Mouse (Mus musculus) kidney, embryonic 16.5 days (tissue): ENCODE results near the gene Gm20388. TPM values are rescaled to one million over a fixed set of nuclear protein-coding genes. Genes with fewer than 3 reads are reported as not detected.

Experiments
- ATAC-seq: fragments of 200-750 bp; cut with Nextera tagmentation; 2 replicates; pipeline ENCODE4 v1.8.0; 2017; ENCODE audit warnings: moderate TSS enrichment; ENCODE audit not compliant: low FRiP score, low TSS enrichment
- H3K27ac ChIP-seq: fragments of 300-500 bp; sonication (generic); 2 replicates; pipeline ENCODE4 v1.5.1; 2014; ENCODE audit warnings: low read length
- H3K27me3 ChIP-seq: fragments of 300-500 bp; sonication (generic); 2 replicates; pipeline ENCODE4 v1.6.1; 2014; ENCODE audit warnings: low read length, control low read depth, mixed read lengths; ENCODE audit not compliant: insufficient read depth
- H3K36me3 ChIP-seq: fragments of 300-500 bp; sonication (generic); 2 replicates; pipeline ENCODE4 v1.6.1; 2014; ENCODE audit warnings: low read length, control low read depth, mixed read lengths; ENCODE audit not compliant: insufficient read depth
- H3K4me1 ChIP-seq: fragments of 300-500 bp; sonication (generic); 2 replicates; pipeline ENCODE4 v1.6.1; 2014; ENCODE audit warnings: low read length, control low read depth, mixed read lengths; ENCODE audit not compliant: insufficient read depth
- H3K4me2 ChIP-seq: fragments of 300-500 bp; sonication (generic); replicated peaks from 2 replicates; pipeline ENCODE4 v1.6.1; 2014; ENCODE audit warnings: low read depth, low read length
- H3K4me3 ChIP-seq: fragments of 300-500 bp; sonication (generic); 2 replicates; pipeline ENCODE4 v1.5.1; 2014; ENCODE audit warnings: mild to moderate bottlenecking, low read length
- H3K9ac ChIP-seq: fragments of 300-500 bp; sonication (generic); replicated peaks from 2 replicates; pipeline ENCODE4 v1.6.1; 2014; ENCODE audit warnings: low read length
- H3K9me3 ChIP-seq: fragments of 300-500 bp; sonication (generic); 2 replicates; pipeline ENCODE4 v1.6.1; 2016; ENCODE audit warnings: low read length, control low read depth
- whole genome bisulfite sequencing: fragments of 180-500 bp; shearing (Covaris S2); extraction: QIAGEN DNeasy Blood & Tissue Kit; methylation state at CpG from one replicate; pipeline ENCODE4 v1.1.7; 2014; 5-methylcytosine and 5-hydroxymethylcytosine counted together
- polyA plus RNA-seq: library from polyadenylated mRNA; unstranded; fragments of >200 nt; fragmentation: Nextera tagmentation; extraction: Ambion mirVana; gene quantifications from 2 replicates; pipeline ENCODE4 v1.2.1, GENCODE M21; 2015

The Gm20388 gene
- polyA plus RNA-seq, 1 experiment from 2014 or later: 7.7 TPM

GRCm38 (mm10) chr8:124080467-124081326 lies 4170.1 kb downstream of the Gm20388 start:
- 67% methylated on average over 21 of the region's 21 CpGs for WGBS
- no peak overlapping the region for H3K9ac ChIP-seq
- ATAC-seq: no peak

GRCm38 (mm10) chr8:124082616-124083015 lies 4172.0 kb downstream of the Gm20388 start:
- ATAC-seq: no peak
- Histone ChIP-seq H3K27me3 (no peaks in the 10 kb centered on the region), H3K9me3 (no peaks in the 10 kb centered on the region), H3K27ac (no peak overlapping the region), H3K4me3 (no peak overlapping the region), H3K36me3 (no peaks in the 10 kb centered on the region), H3K4me2 (no peak overlapping the region), H3K4me1 (no peaks in the 10 kb centered on the region), H3K9ac (no peak overlapping the region)
- WGBS: 93% methylated on average over 8 of the region's 8 CpGs

More at GRCm38 (mm10) chr8:124080467-124081326, 4170.1 kb downstream of the Gm20388 start:
- Histone ChIP-seq H3K36me3 (no peaks in the 10 kb centered on the region), H3K4me2 (no peak overlapping the region), H3K27ac (no peak overlapping the region), H3K27me3 (no peaks in the 10 kb centered on the region), H3K4me1 (peaks cover 8% of the 10 kb centered on the region; the same call in 1 of the 2 replicates), H3K4me3 (no peak overlapping the region), H3K9me3 (no peaks in the 10 kb centered on the region)

GRCm38 (mm10) chr8:124083611-124084010 lies 4173.0 kb downstream of the Gm20388 start:
- H3K4me3 ChIP-seq: no peak overlapping the region
- H3K27ac ChIP-seq: no peak overlapping the region
- H3K27me3 ChIP-seq: no peaks in the 10 kb centered on the region
- WGBS: 86% methylated on average over 7 of the region's 7 CpGs
- no peak for ATAC-seq
- H3K4me2 ChIP-seq: no peak overlapping the region
- H3K36me3 ChIP-seq: no peaks in the 10 kb centered on the region
- no peaks in the 10 kb centered on the region for H3K9me3 ChIP-seq
- H3K9ac ChIP-seq: no peak overlapping the region
- no peaks in the 10 kb centered on the region for H3K4me1 ChIP-seq

- WGBS: 49% methylated on average over 4 of the region's 4 CpGs
- no peaks in the 10 kb centered on the region for H3K36me3 ChIP-seq
These were observed 4175.0 kb downstream of the Gm20388 start for GRCm38 (mm10) chr8:124085668-124086067.

GRCm38 (mm10) chr8:124088092-124088613 lies 4177.5 kb downstream of the Gm20388 start:
- Histone ChIP-seq H3K36me3 (no peaks in the 10 kb centered on the region), H3K9ac (no peak overlapping the region), H3K9me3 (no peaks in the 10 kb centered on the region), H3K4me2 (no peak overlapping the region), H3K4me3 (no peak overlapping the region), H3K4me1 (no peaks in the 10 kb centered on the region), H3K27me3 (no peaks in the 10 kb centered on the region), H3K27ac (no peak overlapping the region)
- no peak for ATAC-seq
- WGBS: 52% methylated on average over 11 of the region's 11 CpGs

More at GRCm38 (mm10) chr8:124085668-124086067, 4175.0 kb downstream of the Gm20388 start:
- Histone ChIP-seq H3K9me3 (no peaks in the 10 kb centered on the region), H3K9ac (no peak overlapping the region), H3K4me2 (no peak overlapping the region), H3K27me3 (no peaks in the 10 kb centered on the region), H3K27ac (no peak overlapping the region), H3K4me1 (no peaks in the 10 kb centered on the region), H3K4me3 (no peak overlapping the region)
- no peak for ATAC-seq

GRCm38 (mm10) chr8:124089016-124089415 lies 4178.4 kb downstream of the Gm20388 start:
- Histone ChIP-seq H3K36me3 (no peaks in the 10 kb centered on the region), H3K4me1 (no peaks in the 10 kb centered on the region), H3K4me3 (no peak overlapping the region), H3K27ac (no peak overlapping the region), H3K9me3 (no peaks in the 10 kb centered on the region), H3K9ac (no peak overlapping the region), H3K27me3 (no peaks in the 10 kb centered on the region), H3K4me2 (no peak overlapping the region)
- no peak for ATAC-seq
- WGBS: 83% methylated on average over 5 of the region's 5 CpGs

GRCm38 (mm10) chr8:124090473-124090872 lies 4179.8 kb downstream of the Gm20388 start:
- Histone ChIP-seq H3K4me2 (no peak overlapping the region), H3K9ac (no peak overlapping the region), H3K9me3 (no peaks in the 10 kb centered on the region), H3K4me1 (no peaks in the 10 kb centered on the region), H3K27ac (no peak overlapping the region), H3K4me3 (no peak overlapping the region), H3K27me3 (no peaks in the 10 kb centered on the region), H3K36me3 (no peaks in the 10 kb centered on the region)
- WGBS: 90% methylated on average over 5 of the region's 5 CpGs
- no peak for ATAC-seq

GRCm38 (mm10) chr8:124098953-124099622 lies 4188.4 kb downstream of the Gm20388 start:
- WGBS: 15% methylated on average over 11 of the region's 11 CpGs
- H3K27ac ChIP-seq: no peak overlapping the region
- no peak overlapping the region for H3K4me2 ChIP-seq

GRCm38 (mm10) chr8:124099623-124099965 lies 4189.0 kb downstream of the Gm20388 start:
- H3K36me3 ChIP-seq: no peaks in the 10 kb centered on the region
- H3K4me2 ChIP-seq: no peak overlapping the region
- ATAC-seq: no peak
- H3K9ac ChIP-seq: no peak overlapping the region
- H3K4me3 ChIP-seq: no peak overlapping the region
- no peaks in the 10 kb centered on the region for H3K9me3 ChIP-seq
- WGBS: 62% methylated on average over 6 of the region's 6 CpGs
- no peaks in the 10 kb centered on the region for H3K27me3 ChIP-seq
- no peak overlapping the region for H3K27ac ChIP-seq
- H3K4me1 ChIP-seq: 0 out of 2 replicates have a peak, but pooled peaks cover 11% of the 10 kb centered on the region

More at GRCm38 (mm10) chr8:124098953-124099622, 4188.4 kb downstream of the Gm20388 start:
- no peak overlapping the region for H3K9ac ChIP-seq
- 0 out of 2 replicates have a peak, but pooled peaks cover 11% of the 10 kb centered on the region for H3K4me1 ChIP-seq
- no peak overlapping the region for H3K4me3 ChIP-seq
- H3K9me3 ChIP-seq: no peaks in the 10 kb centered on the region
- no peaks in the 10 kb centered on the region for H3K27me3 ChIP-seq
- peak; percentile 67; the same call in 1 of the 2 replicates for ATAC-seq
- H3K36me3 ChIP-seq: no peaks in the 10 kb centered on the region
